Mouse (Mus musculus) CH12.LX (cell line): ENCODE measurements around the gene Tsc22d2. TPM values are rescaled to one million over a fixed set of nuclear protein-coding genes. Genes with fewer than 3 reads are reported as not detected.
A peak's percentile ranks its signal among the peaks of the same experiment; 100 is the strongest.

ENCODE experiments used
- DNase-seq: peaks from one replicate; pipeline ENCODE4 v3.0.0-alpha.2; 2013; ENCODE audit errors: extremely low read depth
- H3K27ac ChIP-seq: 2 replicates; pipeline ENCODE4 v1.5.1; 2012; ENCODE audit warnings: low read depth, mild to moderate bottlenecking, control low read depth, moderate library complexity; ENCODE audit not compliant: insufficient read depth
- H3K27me3 ChIP-seq: replicated peaks from 2 replicates; pipeline ENCODE3; 2012; ENCODE audit warnings: inconsistent platforms
- H3K36me3 ChIP-seq, 2 experiments: replicated peaks in 1 of 2; 2 replicates each; pipeline versions ENCODE3 to v1.6.1; 2012; ENCODE audit warnings: inconsistent platforms in 1 of 2, low read length in 1 of 2, mild to moderate bottlenecking in 1 of 2, mixed read lengths in 1 of 2, moderate library complexity in 1 of 2; ENCODE audit not compliant: control insufficient read depth in 1 of 2, insufficient read depth in 1 of 2
- H3K4me1 ChIP-seq, 2 experiments: 2 replicates each; pipeline ENCODE4 v1.6.1; 2012; ENCODE audit warnings: inconsistent platforms in 1 of 2, moderate library complexity in 1 of 2; ENCODE audit not compliant: insufficient read depth in 2 of 2, control insufficient read depth in 1 of 2
- H3K4me2 ChIP-seq: 2 replicates; pipeline ENCODE4 v1.6.1; 2012; ENCODE audit warnings: low read depth, mild to moderate bottlenecking, control low read depth; ENCODE audit not compliant: poor library complexity, insufficient read depth, severe bottlenecking
- H3K4me3 ChIP-seq, 3 experiments: fragments of 150-350 bp in 1 of 3; sonication (generic) in 1 of 3; replicated peaks in 1 of 3; 2 replicates each; pipeline versions ENCODE3 to v1.5.1; 2011 to 2012; ENCODE audit warnings: low read depth in 2 of 3, low read length in 2 of 3, mild to moderate bottlenecking in 2 of 3, moderate library complexity in 2 of 3, control low read depth in 1 of 3, improper control_type of control experiment in 1 of 3, inconsistent platforms in 1 of 3, mixed read lengths in 1 of 3; ENCODE audit not compliant: poor library complexity in 1 of 3
- H3K79me2 ChIP-seq: replicated peaks from 2 replicates; pipeline ENCODE4 v1.6.1; 2012; ENCODE audit warnings: mild to moderate bottlenecking, moderate library complexity; ENCODE audit not compliant: control insufficient read depth, poor library complexity, insufficient read depth, severe bottlenecking; ENCODE audit errors: extremely low read depth
- H3K9ac ChIP-seq: 2 replicates; pipeline ENCODE4 v1.6.1; 2012; ENCODE audit warnings: low read depth, mild to moderate bottlenecking, control low read depth, moderate library complexity; ENCODE audit not compliant: insufficient read depth
- H3K9me3 ChIP-seq: replicated peaks from 2 replicates; pipeline ENCODE3; 2012; ENCODE audit warnings: low read length, inconsistent platforms, mixed read lengths
- BHLHE40 ChIP-seq: IDR thresholded peaks from 2 replicates; pipeline ENCODE4 v1.6.1; 2011; ENCODE audit warnings: mild to moderate bottlenecking, low read depth, low read length, improper control_type of control experiment
- CHD1 ChIP-seq: IDR thresholded peaks from 2 replicates; pipeline ENCODE4 v1.6.1; 2012; ENCODE audit warnings: low read depth, low read length, improper control_type of control experiment, inconsistent platforms
- CHD2 ChIP-seq: IDR thresholded peaks from 2 replicates; pipeline ENCODE4 v1.6.1; 2011; ENCODE audit warnings: low read length, improper control_type of control experiment
- CTCF ChIP-seq, 2 experiments: IDR thresholded peaks in 1 of 2; conservative IDR thresholded peaks in 1 of 2; 2 replicates each; pipeline ENCODE4 v1.5.1; 2011 to 2012; ENCODE audit warnings: low read depth in 2 of 2, low read length in 2 of 2, improper control_type of control experiment in 1 of 2, inconsistent platforms in 1 of 2, mild to moderate bottlenecking in 1 of 2, moderate library complexity in 1 of 2
- E2F4 ChIP-seq: IDR thresholded peaks from 2 replicates; pipeline ENCODE4 v1.6.1; 2011; ENCODE audit warnings: low read depth, low read length, improper control_type of control experiment; ENCODE audit not compliant: insufficient replicate concordance
- ELF1 ChIP-seq: IDR thresholded peaks from 2 replicates; pipeline ENCODE4 v1.6.1; 2014; ENCODE audit warnings: low read depth, mild to moderate bottlenecking, inconsistent platforms, low read length, improper control_type of control experiment
- EP300 ChIP-seq: IDR thresholded peaks from 2 replicates; pipeline ENCODE4 v1.6.1; 2011; ENCODE audit warnings: low read length, improper control_type of control experiment
- ETS1 ChIP-seq: conservative IDR thresholded peaks from 2 replicates; pipeline ENCODE4 v1.6.1; 2012; ENCODE audit warnings: low read depth, mild to moderate bottlenecking, inconsistent platforms, low read length, improper control_type of control experiment, moderate library complexity
- GABPA ChIP-seq: IDR thresholded peaks from 2 replicates; pipeline ENCODE4 v1.6.1; 2012; ENCODE audit warnings: low read depth, low read length, improper control_type of control experiment, inconsistent platforms; ENCODE audit not compliant: insufficient replicate concordance
- HCFC1 ChIP-seq: IDR thresholded peaks from 2 replicates; pipeline ENCODE4 v1.6.1; 2012; ENCODE audit warnings: low read depth, mild to moderate bottlenecking, inconsistent platforms, low read length, improper control_type of control experiment
- IRF4 ChIP-seq: IDR thresholded peaks from 2 replicates; pipeline ENCODE4 v1.6.1; 2014; ENCODE audit warnings: low read depth, mild to moderate bottlenecking, inconsistent platforms, low read length, improper control_type of control experiment
- JUN ChIP-seq: IDR thresholded peaks from 2 replicates; pipeline ENCODE4 v1.6.1; 2011; ENCODE audit warnings: low read depth, mild to moderate bottlenecking, low read length, improper control_type of control experiment, moderate library complexity; ENCODE audit not compliant: insufficient read depth
- JUND ChIP-seq: conservative IDR thresholded peaks from 2 replicates; pipeline ENCODE4 v1.6.1; 2011; ENCODE audit warnings: low read depth, low read length, improper control_type of control experiment
- KAT2A ChIP-seq: IDR thresholded peaks from 2 replicates; pipeline ENCODE4 v1.6.1; 2012; ENCODE audit warnings: low read length, improper control_type of control experiment, inconsistent platforms; ENCODE audit not compliant: insufficient replicate concordance
- MAFK ChIP-seq: IDR thresholded peaks from 2 replicates; pipeline ENCODE4 v1.6.1; 2011; ENCODE audit warnings: low read length, improper control_type of control experiment; ENCODE audit not compliant: insufficient replicate concordance
- MAX ChIP-seq: IDR thresholded peaks from 2 replicates; pipeline ENCODE4 v1.6.1; 2011; ENCODE audit warnings: low read length, improper control_type of control experiment
- MAZ ChIP-seq: IDR thresholded peaks from 2 replicates; pipeline ENCODE4 v1.6.1; 2012; ENCODE audit warnings: low read depth, mild to moderate bottlenecking, inconsistent platforms, low read length, improper control_type of control experiment, moderate library complexity
- MEF2A ChIP-seq: IDR thresholded peaks from 2 replicates; pipeline ENCODE4 v1.6.1; 2014; ENCODE audit warnings: low read depth, mild to moderate bottlenecking, inconsistent platforms, low read length, improper control_type of control experiment, borderline replicate concordance
- MXI1 ChIP-seq: IDR thresholded peaks from 2 replicates; pipeline ENCODE4 v1.6.1; 2011; ENCODE audit warnings: mild to moderate bottlenecking, low read depth, low read length, improper control_type of control experiment
- MYC ChIP-seq: IDR thresholded peaks from 2 replicates; pipeline ENCODE4 v1.6.1; 2011; ENCODE audit warnings: low read depth, mild to moderate bottlenecking, improper control_type of control experiment, low read length
- NELFE ChIP-seq: IDR thresholded peaks from 2 replicates; pipeline ENCODE4 v1.6.1; 2011; ENCODE audit warnings: low read depth, low read length, improper control_type of control experiment
- NRF1 ChIP-seq: IDR thresholded peaks from 2 replicates; pipeline ENCODE4 v1.6.1; 2014; ENCODE audit warnings: low read depth, mild to moderate bottlenecking, inconsistent platforms, low read length, improper control_type of control experiment, moderate library complexity
- PAX5 ChIP-seq: IDR thresholded peaks from 2 replicates; pipeline ENCODE4 v1.6.1; 2012; ENCODE audit warnings: low read length, inconsistent platforms, mixed read lengths
- POLR2A ChIP-seq: IDR thresholded peaks from 2 replicates; pipeline ENCODE4 v1.6.1; 2011; ENCODE audit warnings: low read depth, mild to moderate bottlenecking, improper control_type of control experiment, low read length
- POLR2AphosphoS2 ChIP-seq: IDR thresholded peaks from 2 replicates; pipeline ENCODE4 v1.6.1; 2011; ENCODE audit warnings: low read depth, low read length, improper control_type of control experiment
- RAD21 ChIP-seq: IDR thresholded peaks from 2 replicates; pipeline ENCODE4 v1.6.1; 2011; ENCODE audit warnings: low read depth, mild to moderate bottlenecking, low read length, improper control_type of control experiment, moderate library complexity
- RCOR1 ChIP-seq: conservative IDR thresholded peaks from 2 replicates; pipeline ENCODE4 v1.6.1; 2012; ENCODE audit warnings: low read depth, mild to moderate bottlenecking, inconsistent platforms, low read length, improper control_type of control experiment
- SIN3A ChIP-seq: IDR thresholded peaks from 2 replicates; pipeline ENCODE4 v1.6.1; 2012; ENCODE audit warnings: low read length, improper control_type of control experiment, inconsistent platforms
- SMC3 ChIP-seq: IDR thresholded peaks from 2 replicates; pipeline ENCODE4 v1.6.1; 2011; ENCODE audit warnings: low read depth, low read length, improper control_type of control experiment
- TBP ChIP-seq: conservative IDR thresholded peaks from 2 replicates; pipeline ENCODE4 v1.6.1; 2011; ENCODE audit warnings: low read depth, low read length, improper control_type of control experiment
- TCF12 ChIP-seq: IDR thresholded peaks from 2 replicates; pipeline ENCODE4 v1.6.1; 2014; ENCODE audit warnings: low read depth, mild to moderate bottlenecking, inconsistent platforms, low read length, improper control_type of control experiment
- UBTF ChIP-seq: IDR thresholded peaks from 2 replicates; pipeline ENCODE4 v1.6.1; 2012; ENCODE audit warnings: low read depth, mild to moderate bottlenecking, inconsistent platforms, low read length, improper control_type of control experiment, moderate library complexity
- USF1 ChIP-seq: IDR thresholded peaks from 2 replicates; pipeline ENCODE4 v1.6.1; 2014; ENCODE audit warnings: low read depth, mild to moderate bottlenecking, inconsistent platforms, low read length, improper control_type of control experiment
- USF2 ChIP-seq: conservative IDR thresholded peaks from 2 replicates; pipeline ENCODE4 v1.6.1; 2011; ENCODE audit warnings: low read depth, low read length, improper control_type of control experiment
- ZC3H11A ChIP-seq: IDR thresholded peaks from 2 replicates; pipeline ENCODE4 v1.6.1; 2012; ENCODE audit warnings: low read depth, mild to moderate bottlenecking, inconsistent platforms, low read length, improper control_type of control experiment
- ZKSCAN1 ChIP-seq: IDR thresholded peaks from 2 replicates; pipeline ENCODE4 v1.6.1; 2012; ENCODE audit warnings: low read depth, inconsistent platforms, low read length, improper control_type of control experiment, borderline replicate concordance
- ZMIZ1 ChIP-seq: IDR thresholded peaks from 2 replicates; pipeline ENCODE4 v1.6.1; 2012; ENCODE audit warnings: low read depth, mild to moderate bottlenecking, inconsistent platforms, low read length, improper control_type of control experiment
- ZNF384 ChIP-seq: IDR thresholded peaks from 2 replicates; pipeline ENCODE4 v1.6.1; 2012; ENCODE audit warnings: low read depth, low read length, improper control_type of control experiment, inconsistent platforms
- dilution Hi-C: fragments of 300-500 bp; cut with MboI; formaldehyde crosslinking; loops from 2 replicates; pipeline ENCODE4 v1.14.3; 2020; ENCODE audit warnings: low sequenced_read_pairs; ENCODE audit not compliant: extremely low pct_unique_long_range_greater_than_20kb, extremely low pct_ligation_motif_present
- in situ Hi-C: fragments of 300-500 bp; cut with MboI; formaldehyde crosslinking; loops from 3 replicates; pipeline ENCODE4 v1.14.3; 2019; ENCODE audit warnings: low sequenced_read_pairs, low pct_ligation_motif_present, low pct_unique_long_range_greater_than_20kb, mixed read lengths
- polyA plus RNA-seq: library from polyadenylated mRNA; unstranded; fragments of >175 nt; gene quantifications from 2 replicates; pipeline ENCODE4 v1.2.1, GENCODE M21; 2012; ENCODE audit warnings: low read depth; ENCODE audit not compliant: insufficient read length
- total RNA-seq, 2 experiments: library from RNA; depleted of rRNA; stranded (reverse); fragments of 300-350 nt in 1 of 2; fragments of >200 nt in 1 of 2; gene quantifications; 2 replicates each; pipeline ENCODE4 v1.2.3; 2012 to 2014

Tsc22d2 gene
- total and polyA plus RNA-seq, 3 experiments, result 9.0 to 17.4 (median 12.9) TPM

DNA sequence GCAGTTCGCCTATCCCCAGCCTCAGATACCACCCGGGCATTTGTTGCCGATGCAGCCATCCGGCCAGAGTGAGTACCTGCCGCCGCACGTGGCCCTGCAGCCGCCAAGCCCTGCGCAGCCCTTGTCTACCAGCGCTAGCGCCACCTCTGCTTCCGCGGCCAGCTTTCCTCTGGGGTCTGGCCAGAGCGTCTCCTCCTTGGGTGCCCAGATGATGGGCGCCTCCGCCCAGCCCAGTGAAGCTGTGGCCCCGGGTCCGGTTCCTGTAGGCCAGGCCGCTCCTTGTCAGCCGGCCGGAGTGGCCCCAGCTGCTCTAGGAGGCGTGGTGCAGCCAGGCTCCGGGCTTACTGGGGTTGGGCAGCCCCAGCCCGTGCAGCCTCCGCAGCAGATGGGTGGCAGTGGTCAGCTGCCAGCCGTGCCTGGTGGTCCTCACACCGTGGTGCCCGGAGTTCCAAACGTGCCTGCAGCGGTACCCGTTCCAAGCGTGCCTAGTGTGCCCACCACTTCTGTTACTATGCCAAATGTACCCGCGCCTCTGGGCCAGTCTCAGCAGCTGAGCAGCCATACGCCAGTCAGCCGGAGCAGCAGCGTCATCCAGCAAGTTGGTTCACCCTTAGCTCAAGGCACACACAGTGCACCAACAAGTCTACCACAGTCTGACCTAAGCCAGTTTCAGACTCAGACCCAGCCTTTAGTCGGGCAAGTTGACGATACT lies 2.4 kb downstream of the Tsc22d2 start:
- Histone ChIP-seq H3K27ac (peak overlapping the region; percentile 70), H3K79me2 (peaks cover 37% of the 10 kb centered on the region), H3K4me1 (peaks cover 0 to 4% of the 10 kb centered on the region in 2 experiments; a peak in 1 of 4 replicates), H3K4me3 (peak overlapping the region; percentile 78 to 96 (median 93)), H3K9me3 (no peaks in the 10 kb centered on the region), H3K4me2 (peak overlapping the region; percentile 17; the same call in 1 of the 2 replicates), H3K9ac (peak overlapping the region; percentile 93), H3K27me3 (no peaks in the 10 kb centered on the region), H3K36me3 (peaks cover 0 to 9% of the 10 kb centered on the region in 2 experiments)
- peak; percentile 66 for TF ChIP-seq UBTF
- no peak for TF ChIP-seq TBP
- no peak for TF ChIP-seq EP300
- no peak for TF ChIP-seq CTCF (conservative IDR thresholded peaks at IDR 0.05 in 1 of 2, IDR thresholded peaks at IDR 0.05 in 1 of 2; ENCODE audit: low read depth in 2 of 2, low read length in 2 of 2)
- TF ChIP-seq JUN, result no peak
- no peak for TF ChIP-seq RAD21
- TF ChIP-seq CHD1, result 0 out of 2 replicates have a peak, but pooled peaks have one; percentile 21
- TF ChIP-seq USF1, result no peak
- no peak for TF ChIP-seq PAX5
- 0 out of 2 replicates have a peak, but pooled peaks have one; percentile 37 for TF ChIP-seq NELFE
- no peak for TF ChIP-seq MYC
- TF ChIP-seq KAT2A, result no peak
- TF ChIP-seq ZKSCAN1, result no peak
- no peak for TF ChIP-seq HCFC1
- TF ChIP-seq USF2, result no peak
- no peak for TF ChIP-seq POLR2AphosphoS2
- TF ChIP-seq E2F4, result no peak
- no peak for TF ChIP-seq ZNF384
- TF ChIP-seq MAX, result peak; percentile 58; the same call in 1 of the 2 replicates
- no peak for TF ChIP-seq JUND
- peak; percentile 95 for TF ChIP-seq MXI1
- TF ChIP-seq SMC3, result no peak
- TF ChIP-seq MEF2A, result no peak
- TF ChIP-seq SIN3A, result no peak; the same call in 1 of the 2 replicates
- TF ChIP-seq IRF4, result 0 out of 2 replicates have a peak, but pooled peaks have one; percentile 8
- TF ChIP-seq ETS1, result no peak
- TF ChIP-seq BHLHE40, result peak; percentile 58
- TF ChIP-seq RCOR1, result no peak
- TF ChIP-seq TCF12, result no peak; the same call in 1 of the 2 replicates
- TF ChIP-seq ZMIZ1, result no peak
- TF ChIP-seq CHD2, result no peak
- no peak for TF ChIP-seq MAFK
- no peak for TF ChIP-seq POLR2A
- TF ChIP-seq NRF1, result no peak
- TF ChIP-seq MAZ, result no peak
- no peak for TF ChIP-seq GABPA
- TF ChIP-seq ZC3H11A, result no peak
- TF ChIP-seq ELF1, result no peak
- DNase-seq, result peak; percentile 51
- dilution Hi-C loops (no loop called here), in situ Hi-C loops (loop anchor here (25.0 kb wide), 1 partner anchor 270 kb away; the partner anchor contains the start of gene Siah2)
